Mouse (Mus musculus): ENCODE measurements around the gene Ovca2. TPM values are rescaled to one million over a fixed set of nuclear protein-coding genes. Genes with fewer than 3 reads are reported as not detected.

The Ovca2 gene
- 11.7 and 14.8 TPM in 2 replicates for total RNA-seq (2012; rRNA removed)

- Histone ChIP-seq H3K9ac (ENCODE audit: insufficient read depth, low read depth, low read length, poor library complexity, severe bottlenecking) (peak within 1 kb of the TSS; percentile 97), H3K4me1 (ENCODE audit: control insufficient read depth in 2 of 2, insufficient read depth in 2 of 2, low read length in 2 of 2, poor library complexity in 1 of 2) (peaks cover 2 to 9% of the 10 kb centered on the region in 2 experiments; a peak in 2 of 4 replicates), H3K27ac (ENCODE audit: insufficient read depth, low read depth, low read length, poor library complexity, severe bottlenecking) (peak within 1 kb of the TSS; percentile 76), H3K9me3 (ENCODE audit: control insufficient read depth, insufficient read depth, low read depth, low read length) (no peaks in the 10 kb centered on the region), H3K36me3 (ENCODE audit: control insufficient read depth, insufficient read depth, low read length, poor library complexity, severe bottlenecking) (peaks cover 34% of the 10 kb centered on the region), H3K4me3 (ENCODE audit: insufficient read depth in 1 of 2, low read depth in 1 of 2, low read length in 2 of 2, poor library complexity in 1 of 2, severe bottlenecking in 1 of 2) (peak within 1 kb of the TSS; percentile 92 to 100)
- TF ChIP-seq CHD2 (IDR thresholded peaks at IDR 0.05; ENCODE audit: low read depth, low read length) (no peak), HCFC1 (IDR thresholded peaks at IDR 0.05; ENCODE audit: borderline replicate concordance, insufficient read depth, low read length) (peak; percentile 33; the same call in 1 of the 2 replicates), ZC3H11A (IDR thresholded peaks at IDR 0.05; ENCODE audit: borderline replicate concordance, low read depth, low read length) (peak; percentile 42; the same call in 1 of the 2 replicates), MAFK (IDR thresholded peaks at IDR 0.05; ENCODE audit: insufficient read depth, low read depth, low read length) (no peak), ZNF384 (IDR thresholded peaks at IDR 0.05; ENCODE audit: low read depth, low read length) (no peak)
- peak; percentile 89 for DNase-seq (ENCODE audit: low read depth, low spot score)
- in situ Hi-C loops (cut with MboI; ENCODE audit: low sequenced_read_pairs in 2 of 2, unreplicated experiment in 2 of 2) = no loop called here
These were observed at the start of gene Ovca2 for GRCm38 (mm10) chr11:75178672-75179208. Gene Ovca2 (minus strand): TSS chr11:75178835.

- DNase-seq (ENCODE audit: low read depth, low spot score) = no peak
- H3K36me3 ChIP-seq (ENCODE audit: control insufficient read depth, insufficient read depth, low read length, poor library complexity, severe bottlenecking) = no peaks in the 10 kb centered on the region
- H3K4me1 ChIP-seq (ENCODE audit: control insufficient read depth in 2 of 2, insufficient read depth in 2 of 2, low read length in 2 of 2, poor library complexity in 1 of 2) = peaks cover 0 to 5% of the 10 kb centered on the region in 2 experiments; a peak in 1 of 4 replicates
- H3K9me3 ChIP-seq (ENCODE audit: control insufficient read depth, insufficient read depth, low read depth, low read length) = no peaks in the 10 kb centered on the region
- in situ Hi-C loops (cut with MboI; ENCODE audit: low sequenced_read_pairs in 2 of 2, unreplicated experiment in 2 of 2) = no loop called here
- H3K27ac ChIP-seq (ENCODE audit: insufficient read depth, low read depth, low read length, poor library complexity, severe bottlenecking) = no peak overlapping the region
- no peak overlapping the region for H3K9ac ChIP-seq (ENCODE audit: insufficient read depth, low read depth, low read length, poor library complexity, severe bottlenecking)
- H3K4me3 ChIP-seq (ENCODE audit: insufficient read depth in 1 of 2, low read depth in 1 of 2, low read length in 2 of 2, poor library complexity in 1 of 2, severe bottlenecking in 1 of 2) = no peak overlapping the region
- TF ChIP-seq ZNF384 (IDR thresholded peaks at IDR 0.05; ENCODE audit: low read depth, low read length) = no peak
- no peak for TF ChIP-seq MAFK (IDR thresholded peaks at IDR 0.05; ENCODE audit: insufficient read depth, low read depth, low read length)
- no peak for TF ChIP-seq ZC3H11A (IDR thresholded peaks at IDR 0.05; ENCODE audit: borderline replicate concordance, low read depth, low read length)
- no peak for TF ChIP-seq CHD2 (IDR thresholded peaks at IDR 0.05; ENCODE audit: low read depth, low read length)
- TF ChIP-seq HCFC1 (IDR thresholded peaks at IDR 0.05; ENCODE audit: borderline replicate concordance, insufficient read depth, low read length) = no peak
These were observed 49.0 kb upstream of the Ovca2 start for GRCm38 (mm10) chr11:75227632-75228031.

- Histone ChIP-seq H3K4me3 (ENCODE audit: insufficient read depth in 1 of 2, low read depth in 1 of 2, low read length in 2 of 2, poor library complexity in 1 of 2, severe bottlenecking in 1 of 2) (no peak overlapping the region), H3K9me3 (ENCODE audit: control insufficient read depth, insufficient read depth, low read depth, low read length) (no peaks in the 10 kb centered on the region), H3K9ac (ENCODE audit: insufficient read depth, low read depth, low read length, poor library complexity, severe bottlenecking) (no peak overlapping the region), H3K4me1 (ENCODE audit: control insufficient read depth in 2 of 2, insufficient read depth in 2 of 2, low read length in 2 of 2, poor library complexity in 1 of 2) (peaks cover 0 to 11% of the 10 kb centered on the region in 2 experiments; a peak in 1 of 4 replicates), H3K36me3 (ENCODE audit: control insufficient read depth, insufficient read depth, low read length, poor library complexity, severe bottlenecking) (no peaks in the 10 kb centered on the region), H3K27ac (ENCODE audit: insufficient read depth, low read depth, low read length, poor library complexity, severe bottlenecking) (no peak overlapping the region)
- in situ Hi-C loops (cut with MboI; ENCODE audit: low sequenced_read_pairs in 2 of 2, unreplicated experiment in 2 of 2) = no loop called here
- TF ChIP-seq ZC3H11A (IDR thresholded peaks at IDR 0.05; ENCODE audit: borderline replicate concordance, low read depth, low read length) = no peak
- TF ChIP-seq MAFK (IDR thresholded peaks at IDR 0.05; ENCODE audit: insufficient read depth, low read depth, low read length) = no peak
- TF ChIP-seq CHD2 (IDR thresholded peaks at IDR 0.05; ENCODE audit: low read depth, low read length) = no peak
- no peak for TF ChIP-seq HCFC1 (IDR thresholded peaks at IDR 0.05; ENCODE audit: borderline replicate concordance, insufficient read depth, low read length)
- no peak for TF ChIP-seq ZNF384 (IDR thresholded peaks at IDR 0.05; ENCODE audit: low read depth, low read length)
- DNase-seq (ENCODE audit: low read depth, low spot score) = no peak
These were observed 46.2 kb upstream of the Ovca2 start for GRCm38 (mm10) chr11:75224835-75225234.

GRCm38 (mm10) chr11:75224062-75224461 lies 45.4 kb upstream of the Ovca2 start:
- H3K4me1 ChIP-seq (ENCODE audit: control insufficient read depth in 2 of 2, insufficient read depth in 2 of 2, low read length in 2 of 2, poor library complexity in 1 of 2) = peaks cover 0 to 13% of the 10 kb centered on the region in 2 experiments; a peak in 1 of 4 replicates
- H3K9ac ChIP-seq (ENCODE audit: insufficient read depth, low read depth, low read length, poor library complexity, severe bottlenecking) = no peak overlapping the region
- no peaks in the 10 kb centered on the region for H3K9me3 ChIP-seq (ENCODE audit: control insufficient read depth, insufficient read depth, low read depth, low read length)
- H3K36me3 ChIP-seq (ENCODE audit: control insufficient read depth, insufficient read depth, low read length, poor library complexity, severe bottlenecking) = no peaks in the 10 kb centered on the region
- no peak for TF ChIP-seq ZNF384 (IDR thresholded peaks at IDR 0.05; ENCODE audit: low read depth, low read length)
- no peak for TF ChIP-seq ZC3H11A (IDR thresholded peaks at IDR 0.05; ENCODE audit: borderline replicate concordance, low read depth, low read length)
- TF ChIP-seq MAFK (IDR thresholded peaks at IDR 0.05; ENCODE audit: insufficient read depth, low read depth, low read length) = no peak
- TF ChIP-seq CHD2 (IDR thresholded peaks at IDR 0.05; ENCODE audit: low read depth, low read length) = no peak
- TF ChIP-seq HCFC1 (IDR thresholded peaks at IDR 0.05; ENCODE audit: borderline replicate concordance, insufficient read depth, low read length) = no peak
- no peak for DNase-seq (ENCODE audit: low read depth, low spot score)
- no peak overlapping the region for H3K27ac ChIP-seq (ENCODE audit: insufficient read depth, low read depth, low read length, poor library complexity, severe bottlenecking)
- in situ Hi-C loops (cut with MboI; ENCODE audit: low sequenced_read_pairs in 2 of 2, unreplicated experiment in 2 of 2) = no loop called here
- H3K4me3 ChIP-seq (ENCODE audit: insufficient read depth in 1 of 2, low read depth in 1 of 2, low read length in 2 of 2, poor library complexity in 1 of 2, severe bottlenecking in 1 of 2) = no peak overlapping the region
